Mouse (Mus musculus) monocyte, adult 5-6 weeks (primary cell): ENCODE data around the gene Hist1h2ag. TPM values are rescaled to one million over a fixed set of nuclear protein-coding genes. Genes with fewer than 3 reads are reported as not detected.
A peak's percentile ranks its signal among the peaks of the same experiment; 100 is the strongest.

Experiments
- ATAC-seq: fragments of 153-309, 156-312 bp; replicated peaks from 2 replicates; pipeline ENCODE4 v1.8.0; 2017; ENCODE audit warnings: mild to moderate bottlenecking; ENCODE audit not compliant: low TSS enrichment, insufficient number of reproducible peaks, severe bottlenecking, poor library complexity, low FRiP score
- total RNA-seq: library from RNA; stranded (forward); fragments of 200-1000, 200-491, 200-594 nt; gene quantifications from 3 replicates; pipeline ENCODE4 v1.2.3, GENCODE M21; 2017

Hist1h2ag gene
- total RNA-seq, 1 experiment from 2014 or later = not detected

GRCm38 (mm10) chr13:22039951-22040463 is 2.7 kb downstream of the Hist1h2ag start:
- no peak for ATAC-seq

GRCm38 (mm10) chr13:22039364-22039763 is 3.4 kb downstream of the Hist1h2ag start:
- ATAC-seq = no peak

GRCm38 (mm10) chr13:22037415-22037814 is 5.3 kb downstream of the Hist1h2ag start:
- no peak for ATAC-seq

GRCm38 (mm10) chr13:22036986-22037385 is 5.8 kb downstream of the Hist1h2ag start:
- ATAC-seq = no peak

- no peak for ATAC-seq
These were observed 6.4 kb downstream of the Hist1h2ag start for GRCm38 (mm10) chr13:22036149-22036956.

- peak; percentile 99 for ATAC-seq
These were observed 7.2 kb downstream of the Hist1h2ag start, which contains the start of the genes Hist1h2ah and Hist1h2bk for GRCm38 (mm10) chr13:22035267-22036148. Gene Hist1h2ah (minus strand): TSS chr13:22035568. Gene Hist1h2bk (plus strand): TSS chr13:22035870.

GRCm38 (mm10) chr13:22034443-22035266 is 8.1 kb downstream of the Hist1h2ag start:
- ATAC-seq = no peak

- ATAC-seq = no peak
These were observed 8.9 kb downstream of the Hist1h2ag start for GRCm38 (mm10) chr13:22033741-22034442.

- ATAC-seq = no peak
These were observed 12.3 kb downstream of the Hist1h2ag start for GRCm38 (mm10) chr13:22030493-22030892.

GRCm38 (mm10) chr13:22029928-22030327 is 12.8 kb downstream of the Hist1h2ag start:
- ATAC-seq = no peak

GRCm38 (mm10) chr13:22028673-22029460 is 13.9 kb downstream of the Hist1h2ag start:
- ATAC-seq = peak; percentile 89

- no peak; the same call in 1 of the 2 replicates for ATAC-seq
These were observed 16.4 kb downstream of the Hist1h2ag start for GRCm38 (mm10) chr13:22026058-22027031.

- ATAC-seq = peak; percentile 78
These were observed 20.5 kb downstream of the Hist1h2ag start for GRCm38 (mm10) chr13:22022241-22022640.

- no peak for ATAC-seq
These were observed 21.2 kb downstream of the Hist1h2ag start for GRCm38 (mm10) chr13:22021581-22021980.

- ATAC-seq = 0 out of 2 replicates have a peak, but pooled peaks have one; percentile 33
These were observed 21.8 kb downstream of the Hist1h2ag start for GRCm38 (mm10) chr13:22020901-22021339.
